Comparison of ENCODE assay signal across 23 mouse cellular contexts in genomic region chr9:50970413-50970812, GRCm38 (mm10). TPM values are rescaled to one million over a fixed set of nuclear protein-coding genes. Genes with fewer than 3 reads are reported as not detected.
DNase-seq lines count a peak whose midpoint lies in the region; ATAC-seq lines count a peak whose summit lies in the region.
"Had no signal": no experiment of that assay in that cellular context is flagged by ENCODE, and none has a peak within 500 bp of the region (broad histone marks: within the 10 kb centered on the region; RNA-seq: fewer than 3 reads in every experiment).

No protein-coding gene starts in this region.

- H3K9me3 ChIP-seq in megakaryocyte, embryonic 14.5 days, result no peaks in the 10 kb centered on the region
- no peaks in the 10 kb centered on the region for H3K9me3 ChIP-seq in kidney, embryonic 14.5 days (ENCODE audit: control insufficient read depth, low read length)
- H3K9me3 ChIP-seq: embryonic facial prominence, embryonic 15.5 days; forebrain, embryonic 15.5 days; G1E; heart, embryonic 12.5 days; hindbrain, embryonic 12.5 days had no signal

- H3K27ac ChIP-seq in kidney, embryonic 14.5 days (ENCODE audit: low read depth, low read length), result no peak overlapping the region
- H3K27ac ChIP-seq: embryonic facial prominence, embryonic 15.5 days; hindbrain, embryonic 12.5 days had no signal

- peaks cover 3% of the 10 kb centered on the region for H3K36me3 ChIP-seq in megakaryocyte, embryonic 14.5 days (replicated peaks; ENCODE audit: low read length)
- no peaks in the 10 kb centered on the region for H3K36me3 ChIP-seq in kidney, embryonic 14.5 days (ENCODE audit: control insufficient read depth, insufficient read depth, low read length)
- H3K36me3 ChIP-seq: embryonic facial prominence, embryonic 15.5 days; forebrain, embryonic 15.5 days; heart, embryonic 12.5 days; hindbrain, embryonic 12.5 days had no signal

- WGBS in kidney, embryonic 14.5 days, result 89% methylated on average over 4 of the region's 4 CpGs

- H3K9ac ChIP-seq in kidney, embryonic 14.5 days (ENCODE audit: low read depth, low read length), result no peak overlapping the region
- H3K9ac ChIP-seq: embryonic facial prominence, embryonic 15.5 days; forebrain, embryonic 15.5 days; heart, embryonic 12.5 days; hindbrain, embryonic 12.5 days had no signal

- no peaks in the 10 kb centered on the region for H3K27me3 ChIP-seq in megakaryocyte, embryonic 14.5 days (replicated peaks)
- H3K27me3 ChIP-seq in kidney, embryonic 14.5 days (ENCODE audit: control insufficient read depth, insufficient read depth, low read length), result no peaks in the 10 kb centered on the region
- H3K27me3 ChIP-seq: embryonic facial prominence, embryonic 15.5 days; forebrain, embryonic 15.5 days; heart, embryonic 12.5 days; hindbrain, embryonic 12.5 days; Patski had no signal

- peak overlapping the region; percentile 69 for H3K4me3 ChIP-seq in megakaryocyte, embryonic 14.5 days (replicated peaks)
- H3K4me3 ChIP-seq in kidney, embryonic 14.5 days (ENCODE audit: low read length), result no peak overlapping the region
- H3K4me3 ChIP-seq: embryonic facial prominence, embryonic 15.5 days; forebrain, embryonic 15.5 days; heart, embryonic 12.5 days; hindbrain, embryonic 12.5 days had no signal

- intact Hi-C loops in heart, postnatal 10 days (cut with DNase I), result no loop called here

- peak; percentile 7 for DNase-seq in lung, postnatal 25 days (ENCODE audit: low spot score)
- DNase-seq in lung, adult 18-20 months, result no peak
- no peak for DNase-seq in layer of hippocampus, adult 11-12 months (ENCODE audit: low spot score)
- DNase-seq in heart, postnatal 10 days, result no peak
- DNase-seq: adrenal gland, postnatal 14 days; cerebellum, adult 18-20 months; cerebellum, adult 9-11 months; cerebellum, postnatal 36 days; embryo, embryonic 11 days; gastrocnemius, postnatal 10 days; heart, postnatal 36 days had no signal

- peak; percentile 81 for ATAC-seq in common myeloid progenitor, adult 5-6 weeks (replicated peaks; ENCODE audit: low read depth, poor library complexity, severe bottlenecking)
- no peak for ATAC-seq in kidney, embryonic 14.5 days (ENCODE audit: low FRiP score, low TSS enrichment)
- ATAC-seq: activated CD4-positive, CD25-positive, alpha-beta regulatory T cell, adult 4 months; forebrain, embryonic 15.5 days; hindbrain, embryonic 16.5 days; inflammation-experienced regulatory T-cells, adult 6 months; Patski had no signal

- peaks cover 55% of the 10 kb centered on the region for H3K4me1 ChIP-seq in megakaryocyte, embryonic 14.5 days
- no peaks in the 10 kb centered on the region for H3K4me1 ChIP-seq in kidney, embryonic 14.5 days (ENCODE audit: control insufficient read depth, insufficient read depth, low read length)
- H3K4me1 ChIP-seq: embryonic facial prominence, embryonic 15.5 days; hindbrain, embryonic 12.5 days had no signal

- H3K4me2 ChIP-seq in kidney, embryonic 14.5 days (replicated peaks; ENCODE audit: low read depth, low read length), result no peak overlapping the region
- H3K4me2 ChIP-seq: embryonic facial prominence, embryonic 15.5 days; forebrain, embryonic 15.5 days; heart, embryonic 12.5 days; hindbrain, embryonic 12.5 days had no signal

RNA-seq across cellular contexts. Expression of gene Sik2, which starts 38.5 kb away (rescaled TPM):
- 15.7 and 22.1 TPM in 2 replicates for total RNA-seq in common myeloid progenitor, adult 5-6 weeks (2017)
- polyA plus RNA-seq in megakaryocyte, embryonic 14.5 days (2012; ENCODE audit: insufficient read depth, low replicate concordance), result 0.77 and 3.3 TPM in 2 replicates
- 10 to 100 TPM; 25.6 to 37.5 TPM for total RNA-seq in heart, postnatal 10 days (2021)
- polyA plus RNA-seq in kidney, embryonic 14.5 days (2014; fragmentation: Nextera tagmentation; extraction: Ambion mirVana), result 11.4 and 17.9 TPM in 2 replicates
